Mouse (Mus musculus): ENCODE results near the gene Olfr366. TPM values are rescaled to one million over a fixed set of nuclear protein-coding genes. Genes with fewer than 3 reads are reported as not detected.
"Not testable (repeated sequence)": the region's sequence is repeated elsewhere in the genome, so short reads cannot be mapped to it uniquely, and the experiment has no call there.

Gene Olfr366
- total RNA-seq (2021): not detected

GRCm38 (mm10) chr2:37211274-37211673 lies at the start of gene Olfr366:
Gene Olfr366 (plus strand): TSS chr2:37211574.
- no peak for DNase-seq (ENCODE audit: extremely low spot score in 1 of 2, low spot score in 2 of 2)
- intact Hi-C loops (cut with DNase I): no loop called here

- no peak for DNase-seq (ENCODE audit: extremely low spot score in 1 of 2, low spot score in 2 of 2)
- intact Hi-C loops (cut with DNase I): no loop called here
These were observed 23.5 kb upstream of the Olfr366 start, which contains the start of gene Olfr365 for GRCm38 (mm10) chr2:37187898-37188297. Gene Olfr365 (plus strand): TSS chr2:37188198.

- intact Hi-C loops (cut with DNase I): not testable (repeated sequence)
These were observed 50.4 kb downstream of the Olfr366 start for GRCm38 (mm10) chr2:37261781-37262180.

More at GRCm38 (mm10) chr2:37261781-37262180, 50.4 kb downstream of the Olfr366 start:
- DNase-seq (ENCODE audit: extremely low spot score in 1 of 2, low spot score in 2 of 2): not testable (repeated sequence)

Other genes with a start within 250 kb of the Olfr366 start
- gene Olfr357, start 217.7 kb upstream of the Olfr366 start, total RNA-seq (2021): not detected
- gene Olfr358, start 202.2 kb upstream of the Olfr366 start, total RNA-seq (2021): not detected
- gene Olfr360, start 145.8 kb upstream of the Olfr366 start, total RNA-seq (2021): not detected
- gene Olfr361, start 122.3 kb upstream of the Olfr366 start, total RNA-seq (2021): not detected
- not detected for gene Olfr362, start 93.7 kb upstream of the Olfr366 start, total RNA-seq (2021)
- gene Olfr364-ps1, start 72.3 kb upstream of the Olfr366 start, total RNA-seq (2021): not detected
- not detected for gene Olfr365, start 23.4 kb upstream of the Olfr366 start, total RNA-seq (2021)
- gene Olfr368, start 114.9 kb downstream of the Olfr366 start, total RNA-seq (2021): not detected
- gene Pdcl, start 147.8 kb downstream of the Olfr366 start, total RNA-seq (2021): 10 to 100 TPM; 26.4 to 27.5 TPM
- 10 to 100 TPM; 91.1 to 93.3 TPM for gene Rc3h2, start 211.3 kb downstream of the Olfr366 start, total RNA-seq (2021)
- 1 to 10 TPM; 8.0 to 8.7 TPM for gene Zbtb26, start 231.6 kb downstream of the Olfr366 start, total RNA-seq (2021)
- 10 to 100 TPM; 16.6 to 17.0 TPM for gene Zbtb6, start 231.6 kb downstream of the Olfr366 start, total RNA-seq (2021)
- 10 to 100 TPM; 88.7 to 93.0 TPM for gene Rabgap1, start 231.7 kb downstream of the Olfr366 start, total RNA-seq (2021)

Data from left cerebral cortex, postnatal 10 days (tissue).